Mouse (Mus musculus): ENCODE data around the gene Fance. TPM values are rescaled to one million over a fixed set of nuclear protein-coding genes. Genes with fewer than 3 reads are reported as not detected.
"Not testable (repeated sequence)": the region's sequence is repeated elsewhere in the genome, so short reads cannot be mapped to it uniquely, and the experiment has no call there.

The Fance gene
- polyA plus RNA-seq, 1 experiment from 2014 or later: 26.1 TPM

DNA sequence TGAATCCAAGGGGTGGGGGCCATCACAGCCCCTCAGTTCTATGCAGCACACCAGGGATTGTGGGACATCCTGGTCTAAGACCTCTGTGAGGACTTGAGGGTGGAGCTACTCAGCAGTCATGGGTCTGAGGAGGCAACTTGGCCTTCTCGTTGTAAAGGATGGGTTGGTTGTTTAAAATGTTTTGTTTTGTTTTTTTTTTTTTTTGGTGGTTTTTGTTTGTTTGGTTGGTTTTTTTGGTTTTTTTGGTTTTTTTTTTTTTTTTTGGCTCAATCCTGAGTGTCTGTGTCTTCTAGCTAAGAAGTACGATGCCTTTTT lies 16.9 kb downstream of the Fance start:
- H3K4me2 ChIP-seq (ENCODE audit: low read depth, low read length): peak overlapping the region; percentile 85
- peak overlapping the region; percentile 98; the same call in 1 of the 2 replicates for H3K27ac ChIP-seq (replicated peaks; ENCODE audit: low read depth, low read length)
- no peaks in the 10 kb centered on the region for H3K27me3 ChIP-seq (replicated peaks; ENCODE audit: control insufficient read depth, insufficient read depth, low read length)
- H3K9ac ChIP-seq (ENCODE audit: low read depth, low read length): peak overlapping the region; percentile 98
- WGBS: 22% methylated on average over 2 of the region's 2 CpGs
- H3K9me3 ChIP-seq (ENCODE audit: control insufficient read depth, low read length): no peaks in the 10 kb centered on the region
- ATAC-seq (ENCODE audit: low read depth) (no peak), DNase-seq (ENCODE audit: low spot score) (no peak)
- H3K36me3 ChIP-seq (ENCODE audit: control insufficient read depth, insufficient read depth, low read length): peaks cover 67% of the 10 kb centered on the region
- peaks cover 26% of the 10 kb centered on the region for H3K4me1 ChIP-seq (ENCODE audit: control insufficient read depth, insufficient read depth, low read length)
- peak overlapping the region; percentile 85 for H3K4me3 ChIP-seq (ENCODE audit: low read depth, low read length)

DNA sequence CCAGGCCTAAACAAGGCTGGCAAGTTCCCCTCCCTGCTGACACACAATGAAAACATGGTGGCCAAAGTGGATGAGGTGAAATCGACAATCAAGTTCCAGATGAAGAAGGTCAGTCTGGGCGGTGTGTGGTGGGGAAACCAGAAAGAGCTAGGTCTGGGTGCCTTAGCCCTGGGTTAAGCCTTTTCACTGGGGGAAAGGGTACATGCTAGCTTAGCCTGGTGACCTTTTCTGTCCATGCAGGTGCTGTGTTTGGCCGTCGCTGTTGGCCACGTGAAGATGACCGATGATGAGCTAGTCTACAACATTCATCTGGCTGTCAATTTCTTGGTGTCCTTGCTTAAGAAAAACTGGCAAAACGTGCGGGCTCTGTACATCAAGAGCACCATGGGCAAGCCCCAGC lies 17.3 kb downstream of the Fance start:
- H3K9me3 ChIP-seq (ENCODE audit: control insufficient read depth, low read length); H3K9ac ChIP-seq (ENCODE audit: low read depth, low read length); H3K4me3 ChIP-seq (ENCODE audit: low read depth, low read length); DNase-seq (ENCODE audit: low spot score); H3K27me3 ChIP-seq (replicated peaks; ENCODE audit: control insufficient read depth, insufficient read depth, low read length); H3K27ac ChIP-seq (replicated peaks; ENCODE audit: low read depth, low read length); ATAC-seq (ENCODE audit: low read depth): not testable (repeated sequence)
- Histone ChIP-seq H3K4me1 (ENCODE audit: control insufficient read depth, insufficient read depth, low read length) (peaks cover 26% of the 10 kb centered on the region), H3K36me3 (ENCODE audit: control insufficient read depth, insufficient read depth, low read length) (peaks cover 71% of the 10 kb centered on the region), H3K4me2 (ENCODE audit: low read depth, low read length) (peak overlapping the region; percentile 85)
- WGBS: 59% methylated on average over 6 of the region's 8 CpGs

DNA sequence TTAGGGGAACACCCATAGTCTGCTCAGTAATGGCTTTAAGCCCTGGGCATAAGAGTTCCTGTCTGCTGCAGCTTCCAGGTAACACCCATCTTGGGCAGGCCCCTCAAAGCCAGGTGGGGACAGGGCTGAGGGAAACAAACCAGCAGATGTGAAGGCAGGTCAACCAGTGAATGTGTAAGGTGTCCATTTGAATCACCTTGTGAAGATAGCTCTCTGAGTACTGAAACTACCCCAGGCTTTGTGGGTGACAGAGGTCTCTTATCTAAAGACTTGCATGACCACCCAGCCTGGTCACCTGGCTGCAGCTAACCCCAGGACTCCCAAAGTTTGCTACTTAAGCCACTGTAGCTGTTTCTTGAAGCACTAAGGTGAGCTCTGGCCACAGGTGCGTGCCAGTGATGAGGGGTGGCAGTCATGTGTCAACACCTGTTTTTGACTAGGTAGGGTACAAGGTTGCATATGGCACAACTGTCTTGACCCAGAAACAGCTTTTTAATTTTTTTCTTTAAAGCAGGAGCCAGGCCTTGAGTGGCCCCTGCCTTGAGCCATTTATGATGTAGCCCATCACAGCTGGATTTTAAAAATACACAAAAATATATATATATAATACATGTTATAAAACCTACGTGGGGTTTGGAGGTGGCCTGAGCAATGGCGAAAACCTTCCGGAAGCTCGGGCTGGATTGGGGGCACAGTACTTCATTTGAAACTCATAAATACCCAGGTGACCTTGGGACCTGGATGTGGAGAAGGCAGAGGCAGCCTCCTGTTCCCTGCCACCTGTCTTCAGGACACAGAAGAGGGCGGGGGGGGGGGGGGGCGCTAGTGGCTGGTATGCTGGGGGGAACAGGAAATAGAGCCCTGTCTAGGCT lies 18.2 kb downstream of the Fance start:
- Histone ChIP-seq H3K9me3 (ENCODE audit: control insufficient read depth, low read length) (no peaks in the 10 kb centered on the region), H3K4me1 (ENCODE audit: control insufficient read depth, insufficient read depth, low read length) (peaks cover 26% of the 10 kb centered on the region), H3K4me3 (ENCODE audit: low read depth, low read length) (no peak overlapping the region), H3K4me2 (ENCODE audit: low read depth, low read length) (no peak overlapping the region), H3K9ac (ENCODE audit: low read depth, low read length) (no peak overlapping the region), H3K27ac (replicated peaks; ENCODE audit: low read depth, low read length) (peak overlapping the region; percentile 16; the same call in 1 of the 2 replicates), H3K27me3 (replicated peaks; ENCODE audit: control insufficient read depth, insufficient read depth, low read length) (no peaks in the 10 kb centered on the region), H3K36me3 (ENCODE audit: control insufficient read depth, insufficient read depth, low read length) (peaks cover 74% of the 10 kb centered on the region)
- DNase-seq (ENCODE audit: low spot score) (no peak), ATAC-seq (ENCODE audit: low read depth) (no peak)
- 35% methylated on average over 5 of the region's 7 CpGs for WGBS

DNA sequence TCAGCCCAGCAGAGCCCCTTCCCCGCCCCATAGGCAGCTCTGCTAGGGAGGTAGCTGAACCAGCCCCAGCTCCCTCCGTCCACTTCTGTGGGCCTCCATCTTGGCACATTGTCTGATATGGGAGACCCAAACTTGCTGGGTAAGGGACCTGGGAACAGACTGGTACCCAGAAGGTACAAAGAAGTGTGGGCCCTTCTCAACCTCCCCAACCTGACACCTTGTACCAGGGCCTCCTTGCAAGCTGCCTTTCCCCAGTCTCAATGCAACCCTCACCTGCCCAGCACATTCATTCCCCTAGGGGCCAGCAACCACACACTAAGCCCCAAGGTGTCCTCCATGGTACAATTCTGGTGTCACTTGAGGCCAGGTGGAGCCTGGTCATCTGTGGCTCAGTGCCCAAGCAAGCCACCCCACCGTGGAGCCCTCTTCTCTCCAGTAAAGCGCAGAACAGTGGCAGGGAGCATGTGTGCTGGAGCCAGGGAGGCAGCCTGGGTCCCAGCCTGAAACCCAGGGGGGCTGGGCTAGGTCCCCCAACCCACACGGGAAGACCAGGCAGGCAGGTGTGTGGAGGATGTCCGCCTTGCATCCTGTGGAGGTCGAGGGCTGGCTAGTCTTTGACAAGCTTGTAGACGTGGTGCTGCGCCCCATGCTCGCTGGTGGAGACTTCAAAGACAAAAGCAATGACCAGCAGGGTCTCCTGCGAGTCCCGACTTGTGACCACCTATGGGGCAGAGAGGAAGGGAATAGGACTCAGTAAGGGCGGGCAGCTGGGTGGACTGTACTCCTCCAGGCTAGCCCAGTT lies 19.0 kb downstream of the Fance start:
- H3K9ac ChIP-seq (ENCODE audit: low read depth, low read length): 0 out of 2 replicates have a peak overlapping the region, but pooled peaks have one; percentile 40
- H3K9me3 ChIP-seq (ENCODE audit: control insufficient read depth, low read length): no peaks in the 10 kb centered on the region
- H3K4me1 ChIP-seq (ENCODE audit: control insufficient read depth, insufficient read depth, low read length): peaks cover 25% of the 10 kb centered on the region
- peak overlapping the region; percentile 63; the same call in 1 of the 2 replicates for H3K27ac ChIP-seq (replicated peaks; ENCODE audit: low read depth, low read length)
- H3K4me2 ChIP-seq (ENCODE audit: low read depth, low read length): 0 out of 2 replicates have a peak overlapping the region, but pooled peaks have one; percentile 20
- H3K4me3 ChIP-seq (ENCODE audit: low read depth, low read length): no peak overlapping the region
- 52% methylated on average over 12 of the region's 13 CpGs for WGBS
- ATAC-seq (ENCODE audit: low read depth): no peak
- H3K27me3 ChIP-seq (replicated peaks; ENCODE audit: control insufficient read depth, insufficient read depth, low read length): no peaks in the 10 kb centered on the region
- peaks cover 82% of the 10 kb centered on the region for H3K36me3 ChIP-seq (ENCODE audit: control insufficient read depth, insufficient read depth, low read length)
- DNase-seq (ENCODE audit: low spot score): no peak

DNA sequence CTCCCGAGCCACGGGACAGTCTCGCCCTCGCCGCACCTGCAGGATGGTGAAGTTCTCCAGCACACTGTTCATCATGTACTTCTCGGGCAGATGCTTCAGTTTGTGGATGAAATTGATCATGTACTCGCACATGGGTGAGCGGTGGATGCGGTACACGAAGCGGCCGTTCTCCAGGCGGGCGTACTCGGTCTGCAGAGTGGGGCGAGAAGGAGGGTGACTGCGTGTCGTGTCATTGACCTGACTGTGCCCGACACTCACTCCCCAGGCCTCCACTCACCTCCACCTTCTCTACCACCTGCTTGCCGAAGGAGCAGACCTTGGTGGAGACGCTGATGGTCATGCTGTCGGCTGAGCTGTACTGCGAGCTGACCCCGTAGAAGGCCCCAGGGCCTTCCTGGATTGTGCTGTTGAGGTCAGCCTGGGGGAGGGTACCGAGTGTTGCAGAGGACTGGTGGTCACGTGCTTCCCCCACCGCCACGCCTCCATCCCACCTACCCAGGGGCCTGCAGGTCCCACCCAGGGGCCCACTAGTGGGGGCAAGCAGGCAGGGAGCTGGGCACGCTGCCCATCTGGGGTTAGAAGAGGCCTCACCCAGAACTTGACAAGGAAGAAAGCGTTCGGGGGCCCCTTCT lies 19.7 kb downstream of the Fance start:
- WGBS: 52% methylated on average over 27 of the region's 31 CpGs
- H3K36me3 ChIP-seq (ENCODE audit: control insufficient read depth, insufficient read depth, low read length): peaks cover 89% of the 10 kb centered on the region
- peak overlapping the region; percentile 40; the same call in 1 of the 2 replicates for H3K9ac ChIP-seq (ENCODE audit: low read depth, low read length)
- peak overlapping the region; percentile 63 for H3K27ac ChIP-seq (replicated peaks; ENCODE audit: low read depth, low read length)
- DNase-seq (ENCODE audit: low spot score) (peak; percentile 81), ATAC-seq (ENCODE audit: low read depth) (no peak)
- H3K4me1 ChIP-seq (ENCODE audit: control insufficient read depth, insufficient read depth, low read length): peaks cover 18% of the 10 kb centered on the region
- H3K9me3 ChIP-seq (ENCODE audit: control insufficient read depth, low read length): no peaks in the 10 kb centered on the region
- H3K4me3 ChIP-seq (ENCODE audit: low read depth, low read length): no peak overlapping the region
- H3K27me3 ChIP-seq (replicated peaks; ENCODE audit: control insufficient read depth, insufficient read depth, low read length): no peaks in the 10 kb centered on the region
- peak overlapping the region; percentile 20; the same call in 1 of the 2 replicates for H3K4me2 ChIP-seq (ENCODE audit: low read depth, low read length)

DNA sequence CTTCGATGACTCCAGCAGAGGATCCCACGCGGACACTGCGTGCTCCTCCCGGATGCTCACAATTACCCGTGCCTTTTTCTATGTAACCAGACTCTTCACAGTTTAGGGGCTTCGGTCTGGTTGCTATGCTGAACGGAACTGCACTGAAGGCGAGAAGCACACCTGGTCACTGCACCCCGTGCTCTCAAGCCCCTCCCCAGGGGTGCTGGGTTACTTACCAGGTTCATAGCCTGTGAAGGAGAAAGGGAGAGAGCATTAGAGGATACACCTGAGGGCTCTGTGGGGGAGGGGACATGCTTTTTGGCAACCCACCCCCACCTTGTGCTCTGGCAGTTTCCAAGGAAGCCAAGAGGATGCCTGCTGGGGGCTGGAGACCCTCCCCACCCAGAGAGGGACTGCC lies 21.9 kb downstream of the Fance start:
- no peak overlapping the region for H3K27ac ChIP-seq (replicated peaks; ENCODE audit: low read depth, low read length)
- H3K27me3 ChIP-seq (replicated peaks; ENCODE audit: control insufficient read depth, insufficient read depth, low read length): no peaks in the 10 kb centered on the region
- WGBS: 69% methylated on average over 10 of the region's 10 CpGs
- H3K4me1 ChIP-seq (ENCODE audit: control insufficient read depth, insufficient read depth, low read length): peaks cover 11% of the 10 kb centered on the region
- DNase-seq (ENCODE audit: low spot score) (no peak), ATAC-seq (ENCODE audit: low read depth) (no peak)
- H3K9ac ChIP-seq (ENCODE audit: low read depth, low read length): no peak overlapping the region
- H3K36me3 ChIP-seq (ENCODE audit: control insufficient read depth, insufficient read depth, low read length): peaks cover 97% of the 10 kb centered on the region
- H3K9me3 ChIP-seq (ENCODE audit: control insufficient read depth, low read length): no peaks in the 10 kb centered on the region
- H3K4me2 ChIP-seq (ENCODE audit: low read depth, low read length): no peak overlapping the region
- H3K4me3 ChIP-seq (ENCODE audit: low read depth, low read length): no peak overlapping the region

DNA sequence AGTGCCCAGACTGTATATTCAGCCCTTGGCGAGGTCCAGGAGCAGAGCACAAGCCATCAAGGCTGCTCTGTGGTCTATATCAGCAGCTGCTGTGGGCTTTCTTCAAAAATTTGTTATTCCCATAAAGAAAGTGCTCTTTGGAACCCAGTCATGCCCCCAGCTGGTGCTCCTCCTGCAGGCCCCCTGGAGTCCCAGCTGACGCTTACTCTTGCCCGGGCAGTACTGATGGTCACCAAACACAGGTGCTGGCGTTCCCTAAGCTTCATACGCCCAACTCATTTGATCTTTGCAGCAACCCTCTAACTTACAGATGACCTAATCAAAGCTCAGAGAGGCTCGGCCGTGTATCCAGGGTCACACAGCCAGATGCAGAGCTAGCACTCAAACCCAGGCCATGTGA lies 24.2 kb downstream of the Fance start:
- H3K4me2 ChIP-seq (ENCODE audit: low read depth, low read length): no peak overlapping the region
- H3K9me3 ChIP-seq (ENCODE audit: control insufficient read depth, low read length): no peaks in the 10 kb centered on the region
- H3K27me3 ChIP-seq (replicated peaks; ENCODE audit: control insufficient read depth, insufficient read depth, low read length): no peaks in the 10 kb centered on the region
- ATAC-seq (ENCODE audit: low read depth): no peak
- no peak for DNase-seq (ENCODE audit: low spot score)
- H3K4me3 ChIP-seq (ENCODE audit: low read depth, low read length): no peak overlapping the region
- 94% methylated on average over 7 of the region's 7 CpGs for WGBS
- peaks cover 86% of the 10 kb centered on the region for H3K36me3 ChIP-seq (ENCODE audit: control insufficient read depth, insufficient read depth, low read length)
- no peak overlapping the region for H3K9ac ChIP-seq (ENCODE audit: low read depth, low read length)
- no peak overlapping the region for H3K27ac ChIP-seq (replicated peaks; ENCODE audit: low read depth, low read length)
- H3K4me1 ChIP-seq (ENCODE audit: control insufficient read depth, insufficient read depth, low read length): peaks cover 30% of the 10 kb centered on the region

DNA sequence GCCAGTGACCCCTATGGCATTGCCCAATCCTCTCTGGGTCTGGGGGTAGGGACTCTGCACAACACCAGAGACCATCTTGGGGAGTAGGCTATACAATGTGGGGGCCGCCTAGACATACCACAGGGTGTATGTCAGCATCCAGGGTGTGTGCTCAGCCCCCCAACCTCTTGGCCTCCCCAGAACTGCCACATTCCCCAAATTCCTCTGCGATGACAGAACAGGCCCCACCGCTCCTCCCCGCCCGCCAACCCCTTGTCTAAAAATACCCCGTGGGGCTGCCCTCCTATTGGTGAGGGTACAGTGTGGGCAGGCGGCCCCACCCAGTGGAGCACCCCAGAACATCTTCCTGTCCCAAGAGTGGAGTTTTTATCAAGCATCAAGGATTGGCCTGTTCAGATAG lies 27.3 kb downstream of the Fance start:
- Histone ChIP-seq H3K4me1 (ENCODE audit: control insufficient read depth, insufficient read depth, low read length) (peaks cover 41% of the 10 kb centered on the region), H3K9me3 (ENCODE audit: control insufficient read depth, low read length) (no peaks in the 10 kb centered on the region), H3K27ac (replicated peaks; ENCODE audit: low read depth, low read length) (peak overlapping the region; percentile 74), H3K4me3 (ENCODE audit: low read depth, low read length) (peak overlapping the region; percentile 16), H3K9ac (ENCODE audit: low read depth, low read length) (peak overlapping the region; percentile 54), H3K27me3 (replicated peaks; ENCODE audit: control insufficient read depth, insufficient read depth, low read length) (no peaks in the 10 kb centered on the region), H3K36me3 (ENCODE audit: control insufficient read depth, insufficient read depth, low read length) (peaks cover 56% of the 10 kb centered on the region), H3K4me2 (ENCODE audit: low read depth, low read length) (peak overlapping the region; percentile 40)
- WGBS: 60% methylated on average over 7 of the region's 7 CpGs
- ATAC-seq (ENCODE audit: low read depth) (peak; percentile 34), DNase-seq (ENCODE audit: low spot score) (peak; percentile 70)
